Mouse (Mus musculus) fat pad, adult 2 months (tissue): ENCODE data around the gene Trip11.
"Not testable (repeated sequence)": the region's sequence is repeated elsewhere in the genome, so short reads cannot be mapped to it uniquely, and the experiment has no call there.

Experiments
- DNase-seq: peaks from one replicate; pipeline ENCODE4 v3.0.0-alpha.2; 2011; ENCODE audit warnings: low read depth, low spot score; ENCODE audit errors: extremely low read depth

Trip11 gene

DNA sequence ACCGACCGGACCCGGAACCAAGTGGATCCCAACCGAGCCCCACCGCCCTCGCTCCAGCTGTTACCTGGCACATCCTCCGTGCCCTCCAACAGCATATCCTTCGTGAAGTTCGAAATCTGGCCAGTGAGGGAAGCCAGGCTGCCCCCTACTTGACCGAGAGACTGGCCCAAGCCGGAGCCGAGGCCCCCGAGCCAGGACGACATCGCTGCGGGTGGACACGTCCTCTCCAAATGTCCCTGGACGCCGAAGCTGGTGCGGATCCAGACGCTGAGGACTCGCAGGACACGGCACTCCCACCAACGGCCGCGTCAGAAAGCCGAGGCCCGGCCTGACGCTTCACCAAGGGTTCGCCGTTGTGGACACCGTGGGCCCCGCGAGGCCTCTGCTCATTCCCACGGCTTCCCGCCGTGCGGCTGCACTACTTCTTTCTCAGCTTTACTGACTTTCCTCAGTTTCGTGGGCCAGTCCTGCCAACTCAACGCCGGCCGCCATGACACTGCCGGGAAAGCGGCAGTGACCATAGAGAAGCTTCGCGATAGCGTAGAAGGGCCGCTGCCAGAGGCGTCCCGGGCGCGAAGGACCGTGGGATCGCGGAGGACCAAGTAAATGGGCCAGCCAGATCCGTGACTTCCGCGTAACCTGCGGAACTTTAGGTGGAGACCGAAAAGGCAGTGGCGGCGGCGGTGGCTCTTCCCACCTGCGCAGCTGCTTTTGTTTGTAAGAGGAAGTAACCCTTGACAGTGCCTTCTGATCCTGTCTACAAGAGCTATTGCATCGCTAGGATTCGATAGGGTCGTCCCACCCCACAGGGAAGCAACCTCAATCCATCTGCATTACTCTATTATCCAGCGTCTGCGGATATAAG lies at the start of gene Trip11:
Gene Trip11, minus strand, starts transcription at position 642 of the 865 bp plus-strand sequence.
- no peak for DNase-seq

GRCm38 (mm10) chr12:101958960-101959780 lies 46.1 kb upstream of the Trip11 start:
- DNase-seq: not testable (repeated sequence)

DNA sequence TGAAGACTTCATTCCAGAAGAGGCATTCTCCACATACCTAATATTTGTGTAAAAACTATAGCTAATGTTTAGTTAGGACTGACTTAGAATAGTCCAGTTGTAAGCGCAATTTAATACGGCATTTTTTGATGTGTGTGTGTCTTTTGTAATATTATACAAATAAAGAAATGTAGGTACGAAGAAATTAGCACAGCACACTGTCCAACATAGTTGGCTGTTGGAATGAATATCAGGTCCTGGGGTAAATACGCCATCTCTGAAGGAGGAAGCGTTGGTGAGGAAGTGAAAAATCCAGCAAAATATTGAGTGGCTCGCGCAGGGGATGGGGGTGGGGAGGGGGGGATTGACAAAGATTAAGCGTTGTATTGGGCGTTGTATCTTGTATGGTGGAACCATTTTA lies 45.5 kb upstream of the Trip11 start:
- DNase-seq: no peak

- DNase-seq: no peak
Measured at GRCm38 (mm10) chr12:101957942-101958544, 45.0 kb upstream of the Trip11 start, which contains the start of gene Atxn3. Atxn3 (minus strand) TSS chr12:101958246.

- peak; percentile 55 for DNase-seq
Measured at GRCm38 (mm10) chr12:101957079-101957941, 44.2 kb upstream of the Trip11 start.

GRCm38 (mm10) chr12:101955821-101956220 lies 42.8 kb upstream of the Trip11 start:
- not testable (repeated sequence) for DNase-seq

DNA sequence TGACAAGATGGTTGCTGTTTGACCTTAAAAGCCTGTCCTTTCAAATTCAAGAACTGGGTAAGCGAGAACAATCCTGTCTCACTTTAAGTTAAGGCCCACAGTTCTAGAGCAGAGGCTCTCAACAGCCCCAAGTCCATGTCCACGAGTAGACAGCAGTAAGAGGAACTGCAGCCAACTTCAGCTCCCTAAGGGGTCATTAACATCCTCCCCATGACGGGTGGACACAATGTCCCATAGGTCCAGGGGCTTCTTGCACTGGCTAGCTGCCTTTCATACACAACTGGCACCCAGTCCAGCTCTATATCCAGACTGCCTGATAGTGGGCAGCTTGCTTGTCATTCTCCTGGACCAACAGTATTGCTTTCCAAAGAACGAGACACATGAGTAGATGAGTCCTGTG lies 35.7 kb upstream of the Trip11 start:
- DNase-seq: no peak

DNA sequence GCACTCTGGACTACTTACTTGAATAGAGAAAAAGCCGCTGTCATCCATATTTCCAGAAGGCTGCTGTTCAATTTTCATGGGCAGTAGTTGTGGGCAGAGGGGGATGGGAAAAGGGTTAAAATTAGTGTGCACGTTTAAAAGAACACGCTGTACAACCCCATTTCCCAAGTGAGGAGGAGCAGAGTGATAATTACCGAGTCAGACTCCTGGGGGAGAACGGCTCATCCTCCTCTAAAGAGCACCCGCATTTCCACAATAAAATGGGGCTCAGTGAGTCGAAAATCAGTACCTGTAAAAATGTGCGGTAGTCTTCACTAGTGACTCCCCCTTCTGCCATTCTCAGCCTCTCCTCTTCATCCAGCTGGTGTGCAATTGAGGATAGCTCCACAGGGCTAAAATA lies 34.9 kb upstream of the Trip11 start:
- DNase-seq: no peak

- no peak for DNase-seq
Measured at GRCm38 (mm10) chr12:101937572-101937971, 24.5 kb upstream of the Trip11 start.

DNA sequence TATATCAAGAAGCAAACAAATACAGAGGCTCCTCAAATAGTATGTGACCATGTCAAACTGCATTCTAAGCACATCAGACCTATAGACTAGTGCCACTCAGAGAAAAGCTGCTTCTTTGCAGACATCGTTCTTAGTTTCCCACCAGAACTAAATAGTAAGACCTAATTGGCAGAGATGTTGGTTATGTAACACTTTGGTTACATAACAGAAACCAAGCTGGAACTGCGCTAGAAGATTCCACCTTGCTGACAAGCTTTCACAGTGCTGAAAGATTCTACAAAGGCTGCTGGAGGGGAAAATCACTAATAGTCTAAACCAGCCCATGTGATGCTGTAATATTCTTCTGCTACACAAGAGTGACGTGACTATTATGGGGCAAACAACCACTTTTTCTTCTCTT lies 22.2 kb upstream of the Trip11 start:
- DNase-seq: no peak

DNA sequence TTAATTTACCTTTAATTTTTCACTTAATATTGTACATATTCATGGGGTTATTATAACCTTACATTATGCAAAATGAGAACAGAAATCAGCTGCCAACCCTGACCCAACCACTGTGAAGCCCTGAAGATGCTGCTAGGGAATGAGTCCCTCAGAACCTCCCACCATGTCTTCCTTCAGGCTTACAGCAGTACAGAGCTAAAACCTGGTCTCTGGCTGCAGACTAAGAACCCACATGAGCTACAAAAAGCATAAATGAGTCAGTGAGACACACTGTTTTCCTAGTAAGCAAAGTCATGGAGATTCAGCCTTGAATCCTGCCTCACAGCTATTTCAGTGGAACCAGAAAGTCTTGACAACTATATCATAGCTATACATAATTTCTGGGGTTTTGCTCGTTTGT lies 15.4 kb upstream of the Trip11 start:
- DNase-seq: no peak

DNA sequence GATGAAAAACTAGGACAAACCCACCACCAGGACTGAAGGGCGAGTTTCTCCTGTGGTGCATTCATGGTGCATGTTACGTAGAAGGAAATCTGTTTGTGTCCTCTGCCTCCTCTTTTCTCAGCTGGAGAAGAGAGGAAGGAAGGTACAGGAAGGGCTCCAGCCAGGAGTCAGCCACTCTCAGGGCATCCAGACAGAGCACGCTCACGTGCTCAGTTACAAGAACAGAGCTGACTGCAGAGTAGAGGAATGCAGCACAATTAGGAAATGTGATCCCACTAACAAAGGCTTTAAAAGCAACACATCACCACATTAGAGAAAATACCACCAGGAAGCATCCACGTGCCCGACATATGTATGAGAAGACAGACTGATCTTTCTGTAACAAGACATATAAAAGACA lies 9.2 kb upstream of the Trip11 start:
- DNase-seq: no peak

DNA sequence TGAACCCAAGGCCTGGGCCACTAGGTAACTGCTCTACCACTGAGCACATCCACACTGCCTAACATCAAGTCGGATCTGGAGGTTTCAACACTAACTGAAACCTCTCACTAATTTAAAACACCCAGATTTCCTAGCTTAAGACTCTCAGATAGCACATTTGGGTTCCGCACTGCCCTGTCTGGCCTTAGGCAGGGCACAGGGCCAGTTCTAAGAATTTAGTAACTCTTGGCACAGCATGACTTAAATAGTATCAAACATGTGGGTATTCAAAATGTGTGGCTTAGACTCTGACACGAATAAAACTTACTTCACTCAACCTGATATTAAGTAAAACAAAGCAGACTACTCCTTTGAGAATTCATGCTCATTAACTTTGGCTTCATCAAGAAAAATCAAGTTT lies 6.8 kb upstream of the Trip11 start:
- DNase-seq: peak; percentile 40

DNA sequence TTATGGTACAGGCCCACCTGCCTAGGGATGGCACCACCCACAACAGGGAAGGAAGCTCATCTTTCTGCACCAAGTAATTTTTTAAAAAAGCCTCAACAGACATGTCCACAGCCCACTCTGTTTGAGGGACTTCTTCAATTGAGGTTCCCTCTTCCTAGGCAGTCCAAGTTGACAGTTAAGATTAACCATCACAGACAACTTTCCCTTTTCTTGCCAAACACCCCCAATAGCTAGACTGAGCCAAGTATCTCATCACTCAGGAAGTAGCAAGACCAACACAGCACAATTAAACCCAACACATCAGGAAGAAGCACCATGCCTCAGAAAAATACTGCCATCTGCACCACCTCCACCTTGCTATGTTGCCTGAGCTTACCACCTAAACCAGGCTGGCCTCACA lies 4.1 kb upstream of the Trip11 start:
- no peak for DNase-seq

DNA sequence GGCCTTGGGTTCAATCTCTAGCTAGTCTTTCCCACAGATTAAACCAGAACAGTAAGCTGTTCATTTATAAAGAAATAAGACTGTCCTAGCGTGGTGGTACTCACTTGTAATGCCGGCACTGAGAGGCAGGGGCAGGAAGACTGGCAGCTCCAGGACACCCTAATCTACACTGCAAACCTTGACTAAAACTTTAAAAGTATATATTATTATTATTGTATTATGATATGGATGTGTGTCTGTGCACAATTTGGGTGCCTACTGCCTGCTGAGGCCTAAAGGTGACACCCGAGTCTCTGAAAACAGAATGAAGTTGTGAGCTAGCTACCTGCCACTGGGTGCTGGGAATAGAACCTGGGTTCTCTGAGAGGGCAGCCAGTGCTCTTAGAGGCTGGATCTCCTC lies 1.7 kb downstream of the Trip11 start:
- no peak for DNase-seq

- no peak for DNase-seq
Measured at GRCm38 (mm10) chr12:101910360-101910759, 2.7 kb downstream of the Trip11 start.

- no peak for DNase-seq
Measured at GRCm38 (mm10) chr12:101905817-101906216, 7.2 kb downstream of the Trip11 start.

GRCm38 (mm10) chr12:101904906-101905305 lies 8.2 kb downstream of the Trip11 start:
- no peak for DNase-seq

- no peak for DNase-seq
Measured at GRCm38 (mm10) chr12:101904170-101904569, 8.9 kb downstream of the Trip11 start.

DNA sequence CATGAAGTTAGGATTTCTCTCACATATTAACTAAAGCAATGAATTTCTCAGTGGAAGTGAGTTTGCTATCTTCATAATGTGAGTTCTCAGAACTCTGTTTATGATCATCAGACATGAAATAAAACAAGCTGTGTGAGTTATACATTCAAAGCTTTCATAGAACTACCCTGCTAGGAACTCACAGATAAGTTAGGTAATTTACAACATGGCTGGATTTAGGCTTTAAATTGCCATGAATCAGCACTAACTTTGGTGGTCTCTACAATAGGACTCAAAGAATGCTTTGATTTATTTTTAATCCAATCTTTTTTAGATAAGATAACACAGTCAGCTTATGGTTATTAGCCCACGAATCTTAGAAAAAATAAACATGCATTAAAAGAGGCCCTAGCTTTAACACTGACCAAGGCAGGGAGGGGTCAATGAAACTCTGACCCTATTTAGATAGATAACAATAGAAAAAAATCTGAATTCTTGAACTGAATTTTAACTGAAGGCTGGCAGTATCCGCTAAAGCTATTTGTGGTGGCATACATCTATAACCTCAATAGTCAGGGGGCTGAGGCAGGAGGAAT lies 13.3 kb downstream of the Trip11 start:
- no peak for DNase-seq
